Mouse (Mus musculus) heart, embryonic 14.5 days (tissue): ENCODE data around the gene Sema3g. TPM values are rescaled to one million over a fixed set of nuclear protein-coding genes. Genes with fewer than 3 reads are reported as not detected.

Source experiments
- ATAC-seq: fragments of 200-750 bp; cut with Nextera tagmentation; 2 replicates; pipeline ENCODE4 v1.8.0; 2017; ENCODE audit warnings: low read depth, moderate TSS enrichment; ENCODE audit not compliant: insufficient number of reproducible peaks, insufficient read depth, low FRiP score
- H3K27ac ChIP-seq, 2 experiments: fragments of 200-500 bp in 1 of 2; fragments of 300-500 bp in 1 of 2; sonication (generic) in 1 of 2; replicated peaks in 1 of 2; 2 replicates each; pipeline ENCODE4 v1.5.1; 2012 to 2014; ENCODE audit warnings: low read depth in 2 of 2, low read length in 2 of 2, control low read depth in 1 of 2, mild to moderate bottlenecking in 1 of 2, mixed read lengths in 1 of 2; ENCODE audit not compliant: control insufficient read depth in 1 of 2, insufficient read depth in 1 of 2
- H3K27me3 ChIP-seq: fragments of 300-500 bp; sonication (generic); 2 replicates; pipeline ENCODE4 v1.6.1; 2014; ENCODE audit warnings: mild to moderate bottlenecking, low read length, control low read depth; ENCODE audit not compliant: control insufficient read depth, insufficient read depth
- H3K36me3 ChIP-seq: fragments of 300-500 bp; sonication (generic); 2 replicates; pipeline ENCODE4 v1.6.1; 2014; ENCODE audit warnings: mild to moderate bottlenecking, control low read depth, low read length, mixed read lengths; ENCODE audit not compliant: control insufficient read depth, insufficient read depth
- H3K4me1 ChIP-seq, 2 experiments: fragments of 200-500 bp in 1 of 2; fragments of 300-500 bp in 1 of 2; sonication (generic) in 1 of 2; 2 replicates each; pipeline ENCODE4 v1.6.1; 2012 to 2014; ENCODE audit warnings: low read length in 2 of 2, control low read depth in 1 of 2, mixed read lengths in 1 of 2; ENCODE audit not compliant: control insufficient read depth in 2 of 2, insufficient read depth in 2 of 2
- H3K4me2 ChIP-seq: fragments of 300-500 bp; sonication (generic); 2 replicates; pipeline ENCODE4 v1.6.1; 2014; ENCODE audit warnings: mild to moderate bottlenecking, low read length
- H3K4me3 ChIP-seq, 2 experiments: fragments of 200-500 bp in 1 of 2; fragments of 300-500 bp in 1 of 2; sonication (generic) in 1 of 2; 2 replicates each; pipeline ENCODE4 v1.5.1; 2012 to 2014; ENCODE audit warnings: low read length in 2 of 2, mild to moderate bottlenecking in 2 of 2, control low read depth in 1 of 2, low read depth in 1 of 2, moderate library complexity in 1 of 2; ENCODE audit not compliant: control insufficient read depth in 1 of 2, insufficient read depth in 1 of 2
- H3K9ac ChIP-seq: fragments of 300-500 bp; sonication (generic); 2 replicates; pipeline ENCODE4 v1.6.1; 2014; ENCODE audit warnings: mild to moderate bottlenecking, low read length
- H3K9me3 ChIP-seq: fragments of 300-500 bp; sonication (generic); 2 replicates; pipeline ENCODE4 v1.6.1; 2016; ENCODE audit warnings: low read length, control low read depth; ENCODE audit not compliant: control insufficient read depth
- WGBS: fragments of 180-500 bp; shearing (Covaris S2); extraction: QIAGEN DNeasy Blood & Tissue Kit; methylation state at CpG from one replicate; pipeline ENCODE4 v1.1.7; 2014; 5-methylcytosine and 5-hydroxymethylcytosine counted together
- polyA plus RNA-seq: library from polyadenylated mRNA; unstranded; fragments of >200 nt; fragmentation: Nextera tagmentation; extraction: Ambion mirVana; gene quantifications from 2 replicates; pipeline ENCODE4 v1.2.1, GENCODE M21; 2014

Sema3g gene
- polyA plus RNA-seq, 1 experiment from 2014 or later = 0.23 TPM

GRCm38 (mm10) chr14:31260374-31260773 is 42.7 kb downstream of the Sema3g start:
- H3K9me3 ChIP-seq = no peaks in the 10 kb centered on the region
- H3K9ac ChIP-seq = no peak overlapping the region
- H3K36me3 ChIP-seq = peaks cover 67% of the 10 kb centered on the region
- no peak for ATAC-seq
- H3K27me3 ChIP-seq = no peaks in the 10 kb centered on the region
- H3K27ac ChIP-seq = no peak overlapping the region
- H3K4me3 ChIP-seq = no peak overlapping the region
- no peak overlapping the region for H3K4me2 ChIP-seq
- H3K4me1 ChIP-seq = no peaks in the 10 kb centered on the region
- WGBS = 93% methylated on average over 4 of the region's 4 CpGs

- H3K9me3 ChIP-seq = no peaks in the 10 kb centered on the region
- no peak overlapping the region for H3K9ac ChIP-seq
- no peak overlapping the region for H3K4me2 ChIP-seq
- H3K4me3 ChIP-seq = no peak overlapping the region
- H3K36me3 ChIP-seq = peaks cover 61% of the 10 kb centered on the region
- no peak for ATAC-seq
- no peaks in the 10 kb centered on the region for H3K27me3 ChIP-seq
- no peak overlapping the region for H3K27ac ChIP-seq
- no peaks in the 10 kb centered on the region for H3K4me1 ChIP-seq
- 93% methylated on average over 9 of the region's 9 CpGs for WGBS
Observed at GRCm38 (mm10) chr14:31260932-31261331, 43.3 kb downstream of the Sema3g start.

- peaks cover 6% of the 10 kb centered on the region; the same call in 1 of the 2 replicates for H3K27me3 ChIP-seq
- H3K9ac ChIP-seq = no peak overlapping the region
- H3K27ac ChIP-seq = no peak overlapping the region
- H3K36me3 ChIP-seq = no peaks in the 10 kb centered on the region
- no peak overlapping the region for H3K4me3 ChIP-seq
- 87% methylated on average over 11 of the region's 11 CpGs for WGBS
- ATAC-seq = no peak
- peaks cover 0 to 4% of the 10 kb centered on the region in 2 experiments; a peak in 2 of 4 replicates for H3K4me1 ChIP-seq
- H3K9me3 ChIP-seq = no peaks in the 10 kb centered on the region
- H3K4me2 ChIP-seq = no peak overlapping the region
Observed at GRCm38 (mm10) chr14:31267649-31268048, 50.0 kb downstream of the Sema3g start.

GRCm38 (mm10) chr14:31268301-31269001 is 50.8 kb downstream of the Sema3g start:
- H3K27ac ChIP-seq = no peak overlapping the region
- H3K27me3 ChIP-seq = peaks cover 6% of the 10 kb centered on the region; the same call in 1 of the 2 replicates
- no peaks in the 10 kb centered on the region for H3K9me3 ChIP-seq
- H3K36me3 ChIP-seq = no peaks in the 10 kb centered on the region
- 75% methylated on average over 9 of the region's 9 CpGs for WGBS
- no peak for ATAC-seq
- H3K4me2 ChIP-seq = no peak overlapping the region
- H3K4me3 ChIP-seq = no peak overlapping the region
- no peak overlapping the region for H3K9ac ChIP-seq
- H3K4me1 ChIP-seq = peaks cover 0 to 4% of the 10 kb centered on the region in 2 experiments; a peak in 2 of 4 replicates

- H3K9ac ChIP-seq = peak overlapping the region; percentile 54; the same call in 1 of the 2 replicates
- peak; percentile 32; the same call in 1 of the 2 replicates for ATAC-seq
- no peaks in the 10 kb centered on the region for H3K9me3 ChIP-seq
- H3K27ac ChIP-seq = no peak overlapping the region
- H3K4me1 ChIP-seq = peaks cover 0 to 4% of the 10 kb centered on the region in 2 experiments; a peak in 2 of 4 replicates
- WGBS = 12% methylated on average over 28 of the region's 28 CpGs
- peak overlapping the region; percentile 62 for H3K4me2 ChIP-seq
- H3K4me3 ChIP-seq = peak overlapping the region; percentile 2 to 28; a peak in 3 of 4 replicates
- H3K36me3 ChIP-seq = no peaks in the 10 kb centered on the region
- peaks cover 6% of the 10 kb centered on the region; the same call in 1 of the 2 replicates for H3K27me3 ChIP-seq
Observed at GRCm38 (mm10) chr14:31269456-31270100, 51.9 kb downstream of the Sema3g start.

- Histone ChIP-seq H3K9me3 (no peaks in the 10 kb centered on the region), H3K4me1 (peaks cover 0 to 4% of the 10 kb centered on the region in 2 experiments; a peak in 2 of 4 replicates), H3K27me3 (peaks cover 6% of the 10 kb centered on the region; the same call in 1 of the 2 replicates), H3K9ac (no peak overlapping the region), H3K4me3 (no peak overlapping the region), H3K36me3 (no peaks in the 10 kb centered on the region), H3K27ac (no peak overlapping the region), H3K4me2 (no peak overlapping the region)
- no peak for ATAC-seq
- 81% methylated on average over 6 of the region's 6 CpGs for WGBS
Observed at GRCm38 (mm10) chr14:31271121-31271520, 53.5 kb downstream of the Sema3g start.

- 15% methylated on average over 7 of the region's 7 CpGs for WGBS
- no peak for ATAC-seq
Observed at GRCm38 (mm10) chr14:31272164-31272563, 54.5 kb downstream of the Sema3g start.

More at GRCm38 (mm10) chr14:31272164-31272563, 54.5 kb downstream of the Sema3g start:
- H3K4me1 ChIP-seq = peaks cover 0 to 4% of the 10 kb centered on the region in 2 experiments; a peak in 2 of 4 replicates
- H3K9ac ChIP-seq = no peak overlapping the region
- H3K27ac ChIP-seq = no peak overlapping the region
- no peak overlapping the region for H3K4me2 ChIP-seq
- peaks cover 6% of the 10 kb centered on the region; the same call in 1 of the 2 replicates for H3K27me3 ChIP-seq
- H3K9me3 ChIP-seq = no peaks in the 10 kb centered on the region
- H3K36me3 ChIP-seq = no peaks in the 10 kb centered on the region
- no peak overlapping the region for H3K4me3 ChIP-seq
